In genomic region chr11:20107683-20108082, GRCm38 (mm10) we compare ENCODE assay signal across 13 mouse cellular contexts. TPM values are rescaled to one million over a fixed set of nuclear protein-coding genes. Genes with fewer than 3 reads are reported as not detected.
DNase-seq lines count a peak whose midpoint lies in the region.
"Had no signal": no experiment of that assay in that cellular context is flagged by ENCODE, and none has a peak within 500 bp of the region (broad histone marks: within the 10 kb centered on the region; RNA-seq: fewer than 3 reads in every experiment).

No protein-coding gene starts in this region.

- H3K79me2 ChIP-seq in macrophage (ENCODE audit: inconsistent target) = peaks cover 95% of the 10 kb centered on the region

- H3K4me3 ChIP-seq in macrophage (ENCODE audit: inconsistent target) = peak overlapping the region; percentile 6; the same call in 1 of the 2 replicates
- H3K4me3 ChIP-seq: neural tube, embryonic 12.5 days had no signal

- peak overlapping the region; percentile 81 for H3K27ac ChIP-seq in macrophage
- H3K27ac ChIP-seq: hindbrain, postnatal 0 days; kidney, postnatal 0 days; neural tube, embryonic 12.5 days had no signal

- WGBS in macrophage (ENCODE audit: missing documents) = 6% methylated on average over 4 of the region's 4 CpGs

- H3K36me3 ChIP-seq in macrophage (ENCODE audit: inconsistent target) = peaks cover 4% of the 10 kb centered on the region; the same call in 1 of the 2 replicates
- H3K36me3 ChIP-seq: neural tube, embryonic 12.5 days had no signal

- DNase-seq in thymus, postnatal 0 days (ENCODE audit: low spot score) = peak; percentile 30
- DNase-seq in thymus, postnatal 14 days = no peak
- DNase-seq in T-cell, adult 2 months (ENCODE audit: low spot score) = peak; percentile 65
- no peak for DNase-seq in testis, postnatal 14 days (ENCODE audit: low spot score)
- DNase-seq in right cerebral cortex, postnatal 36 days (ENCODE audit: low spot score in 2 of 2) = no peak
- DNase-seq in layer of hippocampus, adult 8-10 months (ENCODE audit: low spot score in 2 of 2) = no peak
- DNase-seq: cerebellum, adult 9-10 months; gastrocnemius, postnatal 25 days; retina, postnatal 1 day had no signal

RNA-seq across cellular contexts. Expression of gene Actr2, which starts 5.0 kb away (rescaled TPM):
- 165 and 185 TPM in 2 replicates for polyA plus RNA-seq in thymus, postnatal 0 days (2015; fragmentation: Nextera tagmentation; extraction: Ambion mirVana)
- total RNA-seq in macrophage (2018; cell fraction: chromatin; rRNA removed) = 100 to 1,000 TPM; 215 to 470 (median 344) TPM
- 100 to 1,000 TPM; 413 to 619 (median 472) TPM for total RNA-seq in macrophage (2018; cell fraction: cytosol; rRNA removed)
- total RNA-seq in macrophage (2018; cell fraction: nucleus; rRNA removed) = 100 to 1,000 TPM; 225 to 519 (median 379) TPM
- 228 to 455 TPM (median 329 TPM) in 3 replicates for polyA plus RNA-seq in macrophage (2018)
- 100 to 1,000 TPM; 314 to 356 (median 343) TPM for total RNA-seq in layer of hippocampus, adult 8-10 months (2022)

Comparison
In these comparisons a context has a peak if more than half of its experiments do, and no peak if none do; other contexts are left out.
1. DNase-seq: peak in thymus, postnatal 0 days (single experiment) and T-cell, adult 2 months (single experiment); none in thymus, postnatal 14 days (single experiment), testis, postnatal 14 days (single experiment), right cerebral cortex, postnatal 36 days (0 of 2) and layer of hippocampus, adult 8-10 months (0 of 2).